Mouse (Mus musculus) CH12.LX (cell line): ENCODE measurements at regions not wholly inside any gene's neighbourhood (a gene's known extent, or its start where the extent isn't known, plus 50 kb on each side); places are given as distances from the start of the nearest gene placed in this dataset.

Experiments
- BHLHE40 ChIP-seq: IDR thresholded peaks from 2 replicates; pipeline ENCODE4 v1.6.1; 2011; ENCODE audit warnings: mild to moderate bottlenecking, low read depth, low read length, improper control_type of control experiment
- CTCF ChIP-seq, 2 experiments: IDR thresholded peaks in 1 of 2; conservative IDR thresholded peaks in 1 of 2; 2 replicates each; pipeline ENCODE4 v1.5.1; 2011 to 2012; ENCODE audit warnings: low read depth in 2 of 2, low read length in 2 of 2, improper control_type of control experiment in 1 of 2, inconsistent platforms in 1 of 2, mild to moderate bottlenecking in 1 of 2, moderate library complexity in 1 of 2
- E2F4 ChIP-seq: IDR thresholded peaks from 2 replicates; pipeline ENCODE4 v1.6.1; 2011; ENCODE audit warnings: low read depth, low read length, improper control_type of control experiment; ENCODE audit not compliant: insufficient replicate concordance
- ELF1 ChIP-seq: IDR thresholded peaks from 2 replicates; pipeline ENCODE4 v1.6.1; 2014; ENCODE audit warnings: low read depth, mild to moderate bottlenecking, inconsistent platforms, low read length, improper control_type of control experiment
- EP300 ChIP-seq: IDR thresholded peaks from 2 replicates; pipeline ENCODE4 v1.6.1; 2011; ENCODE audit warnings: low read length, improper control_type of control experiment
- JUND ChIP-seq: conservative IDR thresholded peaks from 2 replicates; pipeline ENCODE4 v1.6.1; 2011; ENCODE audit warnings: low read depth, low read length, improper control_type of control experiment
- MAX ChIP-seq: IDR thresholded peaks from 2 replicates; pipeline ENCODE4 v1.6.1; 2011; ENCODE audit warnings: low read length, improper control_type of control experiment
- MYC ChIP-seq: IDR thresholded peaks from 2 replicates; pipeline ENCODE4 v1.6.1; 2011; ENCODE audit warnings: low read depth, mild to moderate bottlenecking, improper control_type of control experiment, low read length
- POLR2A ChIP-seq: IDR thresholded peaks from 2 replicates; pipeline ENCODE4 v1.6.1; 2011; ENCODE audit warnings: low read depth, mild to moderate bottlenecking, improper control_type of control experiment, low read length
- RCOR1 ChIP-seq: conservative IDR thresholded peaks from 2 replicates; pipeline ENCODE4 v1.6.1; 2012; ENCODE audit warnings: low read depth, mild to moderate bottlenecking, inconsistent platforms, low read length, improper control_type of control experiment
- ZMIZ1 ChIP-seq: IDR thresholded peaks from 2 replicates; pipeline ENCODE4 v1.6.1; 2012; ENCODE audit warnings: low read depth, mild to moderate bottlenecking, inconsistent platforms, low read length, improper control_type of control experiment
- ZNF384 ChIP-seq: IDR thresholded peaks from 2 replicates; pipeline ENCODE4 v1.6.1; 2012; ENCODE audit warnings: low read depth, low read length, improper control_type of control experiment, inconsistent platforms

DNA sequence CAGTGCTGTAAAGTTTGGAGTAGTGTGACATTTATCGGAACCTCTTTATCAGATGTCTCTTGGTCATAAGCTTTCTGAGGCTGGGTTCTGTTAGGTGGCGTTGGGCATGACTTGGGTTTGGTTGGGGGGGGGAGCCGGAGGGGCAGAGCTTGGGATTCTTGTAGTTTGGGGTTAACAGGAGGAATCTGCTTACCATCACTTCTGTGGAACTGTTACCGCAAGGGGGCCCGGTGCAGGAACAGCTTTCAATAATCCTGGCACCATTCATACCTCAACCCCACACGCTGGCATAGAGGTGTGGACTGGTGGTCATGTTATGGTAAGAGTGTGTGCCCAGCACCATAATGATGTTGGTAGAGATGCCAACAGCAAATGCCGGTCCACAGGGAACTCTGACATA is 72.1 kb upstream of the Klf14 start:
- no peak for TF ChIP-seq BHLHE40
- TF ChIP-seq CTCF (conservative IDR thresholded peaks at IDR 0.05 in 1 of 2, IDR thresholded peaks at IDR 0.05 in 1 of 2; ENCODE audit: low read depth in 2 of 2, low read length in 2 of 2): no peak
- TF ChIP-seq MYC: no peak
- TF ChIP-seq ZNF384: no peak
- no peak for TF ChIP-seq RCOR1
- TF ChIP-seq POLR2A: no peak
- TF ChIP-seq ZMIZ1: no peak
- TF ChIP-seq ELF1: no peak
- TF ChIP-seq E2F4: no peak
- TF ChIP-seq MAX: no peak
- no peak for TF ChIP-seq JUND
- TF ChIP-seq EP300: no peak
